Mouse (Mus musculus) adrenal gland, postnatal 4 days (tissue): ENCODE data around the gene Mat2b. TPM values are rescaled to one million over a fixed set of nuclear protein-coding genes. Genes with fewer than 3 reads are reported as not detected.

ENCODE experiments used
- DNase-seq, 2 experiments: peaks; one replicate each; pipeline ENCODE4 v3.0.0; 2021 to 2022; ENCODE audit warnings: low spot score in 2 of 2, mixed read lengths in 2 of 2
- total RNA-seq, 2 experiments: library from RNA; stranded (reverse); gene quantifications; 2 replicates each; pipeline ENCODE4 v1.2.3; 2021

The Mat2b gene
- total RNA-seq, 2 experiments from 2014 or later: 106 to 109 TPM

- no peak for DNase-seq
Observed at GRCm38 (mm10) chr11:40675014-40675730, 19.8 kb downstream of the Mat2b start.

DNA sequence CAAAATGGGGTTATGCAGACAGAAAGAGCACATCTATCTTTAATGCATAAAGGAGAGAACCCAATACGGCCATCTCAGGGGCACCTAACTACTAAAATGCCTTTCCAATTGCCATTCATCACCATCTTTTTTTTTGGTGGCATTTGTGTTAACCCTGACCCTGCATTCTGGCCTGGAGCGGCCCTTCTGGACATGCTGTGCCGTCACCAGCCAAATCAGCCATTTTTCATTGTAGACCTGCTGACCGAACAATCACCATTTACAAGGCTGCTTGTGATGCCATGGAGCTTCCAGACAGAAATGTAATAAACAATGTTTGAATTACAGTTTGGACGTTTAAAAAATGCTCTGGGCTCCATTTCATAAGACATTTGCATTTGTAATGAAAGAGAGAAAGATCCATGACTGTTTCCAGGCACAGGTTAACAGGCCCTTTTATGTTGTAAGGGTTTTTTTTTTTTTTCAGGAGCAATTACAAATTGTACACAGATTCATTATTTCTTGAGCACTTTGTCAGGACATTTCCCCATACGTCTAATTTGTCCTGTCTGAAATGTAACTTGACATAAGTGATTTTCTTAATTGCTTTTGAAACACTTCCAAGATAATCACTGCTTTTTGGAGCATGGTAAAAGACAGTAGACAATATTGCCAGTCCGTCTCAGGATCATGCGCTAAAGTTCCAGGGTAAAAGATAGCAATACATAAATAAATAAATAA, 45.1 kb downstream of the Mat2b start:
- no peak for DNase-seq

DNA sequence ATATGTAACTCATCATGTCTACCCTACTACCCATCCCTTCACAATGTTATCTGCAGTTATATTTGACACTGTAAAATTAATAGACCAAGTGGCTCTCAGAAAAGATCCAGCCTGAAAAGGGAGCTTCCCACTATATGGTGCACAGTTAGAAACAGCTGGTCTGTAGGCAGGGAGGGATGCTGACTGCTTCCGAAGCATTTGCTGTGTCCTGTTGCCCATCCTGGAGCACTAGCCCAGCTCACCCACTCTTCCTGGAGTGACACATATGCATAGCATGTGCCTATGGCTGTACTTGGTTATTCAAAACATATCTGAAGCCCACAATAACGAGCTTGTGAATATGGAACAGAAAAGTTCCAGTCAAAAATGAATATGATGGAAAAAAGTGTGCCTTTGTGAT, 47.8 kb downstream of the Mat2b start:
- no peak for DNase-seq

Other genes with a start within 250 kb of the Mat2b start
- 10 to 100 TPM; 13.0 to 14.3 TPM for gene Hmmr, start 38.2 kb upstream of the Mat2b start, total RNA-seq
- 10 to 100 TPM; 41.6 to 48.3 TPM for gene Nudcd2, start 38.5 kb upstream of the Mat2b start, total RNA-seq
- gene Ccng1, start 60.1 kb upstream of the Mat2b start, total RNA-seq: 10 to 100 TPM; 47.3 to 47.7 TPM